Mouse (Mus musculus) urinary bladder, postnatal 36 days (tissue): ENCODE results near the gene Camsap2.

ENCODE experiments used
- DNase-seq, 2 experiments: peaks; one replicate each; pipeline ENCODE4 v3.0.0; 2022; ENCODE audit warnings: low spot score in 2 of 2, mixed read lengths in 1 of 2

The Camsap2 gene

GRCm38 (mm10) chr1:136345454-136346372 is at the start of gene Camsap2:
Gene Camsap2, minus strand, starts transcription at chr1:136346104.
- DNase-seq: peak; percentile 92 to 94

- DNase-seq: no peak
Measured at GRCm38 (mm10) chr1:136395073-136395472, 49.2 kb upstream of the Camsap2 start.

- DNase-seq: no peak
Measured at GRCm38 (mm10) chr1:136394506-136394905, 48.6 kb upstream of the Camsap2 start.

- DNase-seq: no peak
Measured at GRCm38 (mm10) chr1:136386914-136387313, 41.0 kb upstream of the Camsap2 start.

- DNase-seq: no peak
Measured at GRCm38 (mm10) chr1:136381583-136381982, 35.7 kb upstream of the Camsap2 start.

GRCm38 (mm10) chr1:136381169-136381568 is 35.3 kb upstream of the Camsap2 start:
- DNase-seq: no peak

- no peak for DNase-seq
Measured at GRCm38 (mm10) chr1:136380606-136381005, 34.7 kb upstream of the Camsap2 start.

GRCm38 (mm10) chr1:136380161-136380560 is 34.3 kb upstream of the Camsap2 start:
- DNase-seq: no peak

- DNase-seq: no peak
Measured at GRCm38 (mm10) chr1:136379261-136379660, 33.4 kb upstream of the Camsap2 start.

GRCm38 (mm10) chr1:136365986-136366385 is 20.1 kb upstream of the Camsap2 start:
- DNase-seq: no peak

GRCm38 (mm10) chr1:136364711-136365110 is 18.8 kb upstream of the Camsap2 start:
- DNase-seq: peak; percentile 45 to 71

- DNase-seq: no peak
Measured at GRCm38 (mm10) chr1:136363035-136363434, 17.1 kb upstream of the Camsap2 start.

GRCm38 (mm10) chr1:136362567-136362966 is 16.7 kb upstream of the Camsap2 start:
- DNase-seq: no peak

- DNase-seq: no peak
Measured at GRCm38 (mm10) chr1:136361373-136361772, 15.5 kb upstream of the Camsap2 start.

- DNase-seq: no peak
Measured at GRCm38 (mm10) chr1:136360909-136361308, 15.0 kb upstream of the Camsap2 start.

- DNase-seq: no peak
Measured at GRCm38 (mm10) chr1:136358841-136359360, 13.0 kb upstream of the Camsap2 start.

GRCm38 (mm10) chr1:136355651-136356050 is 9.7 kb upstream of the Camsap2 start:
- DNase-seq: no peak

- DNase-seq: no peak
Measured at GRCm38 (mm10) chr1:136350699-136351200, 4.8 kb upstream of the Camsap2 start.

GRCm38 (mm10) chr1:136348137-136348536 is 2.2 kb upstream of the Camsap2 start:
- DNase-seq: no peak

GRCm38 (mm10) chr1:136347140-136347539 is 1.2 kb upstream of the Camsap2 start:
- DNase-seq: no peak

- no peak for DNase-seq
Measured at GRCm38 (mm10) chr1:136346373-136347035, 600 bp upstream of the Camsap2 start.

- peak in 1 of 2 experiments; percentile 35 for DNase-seq
Measured at GRCm38 (mm10) chr1:136344768-136345453, 993 bp downstream of the Camsap2 start.
